Mouse (Mus musculus) embryonic facial prominence, embryonic 14.5 days (tissue): ENCODE measurements at regions not wholly inside any gene's neighbourhood (a gene's known extent, or its start where the extent isn't known, plus 50 kb on each side); places are given as distances from the start of the nearest gene placed in this dataset.

ENCODE experiments used
- ATAC-seq: fragments of 200-750 bp; cut with Nextera tagmentation; 2 replicates; pipeline ENCODE4 v1.8.0; 2017; ENCODE audit warnings: low read depth, moderate number of reproducible peaks, moderate TSS enrichment
- DNase-seq: peaks from one replicate; pipeline ENCODE4 v3.0.0-alpha.2; 2015; ENCODE audit warnings: low spot score
- H3K27ac ChIP-seq: fragments of 300-500 bp; sonication (generic); replicated peaks from 2 replicates; pipeline ENCODE4 v1.5.1; 2014; ENCODE audit warnings: low read depth, mild to moderate bottlenecking, low read length, moderate library complexity
- H3K27me3 ChIP-seq: fragments of 300-500 bp; sonication (generic); replicated peaks from 2 replicates; pipeline ENCODE4 v1.6.1; 2014; ENCODE audit warnings: low read length; ENCODE audit not compliant: control insufficient read depth, insufficient read depth
- H3K36me3 ChIP-seq: fragments of 300-500 bp; sonication (generic); 2 replicates; pipeline ENCODE4 v1.6.1; 2014; ENCODE audit warnings: low read length, mixed read lengths; ENCODE audit not compliant: control insufficient read depth, insufficient read depth
- H3K4me1 ChIP-seq: fragments of 300-500 bp; sonication (generic); 2 replicates; pipeline ENCODE4 v1.6.1; 2014; ENCODE audit warnings: antibody characterized with exemption, low read length; ENCODE audit not compliant: control insufficient read depth, insufficient read depth
- H3K4me2 ChIP-seq: fragments of 300-500 bp; sonication (generic); 2 replicates; pipeline ENCODE4 v1.6.1; 2014; ENCODE audit warnings: low read depth, mild to moderate bottlenecking, low read length, moderate library complexity, mixed read lengths
- H3K4me3 ChIP-seq: fragments of 300-500 bp; sonication (generic); 2 replicates; pipeline ENCODE4 v1.5.1; 2014; ENCODE audit warnings: low read depth, mild to moderate bottlenecking, low read length
- H3K9ac ChIP-seq: fragments of 300-500 bp; sonication (generic); 2 replicates; pipeline ENCODE4 v1.6.1; 2014; ENCODE audit warnings: low read depth, mild to moderate bottlenecking, low read length, moderate library complexity, mixed read lengths
- H3K9me3 ChIP-seq: fragments of 300-500 bp; sonication (generic); 2 replicates; pipeline ENCODE4 v1.6.1; 2016; ENCODE audit warnings: low read length; ENCODE audit not compliant: control insufficient read depth
- WGBS: fragments of 180-500 bp; shearing (Covaris S2); extraction: QIAGEN DNeasy Blood & Tissue Kit; methylation state at CpG from one replicate; pipeline ENCODE4 v1.1.7; 2014; 5-methylcytosine and 5-hydroxymethylcytosine counted together

DNA sequence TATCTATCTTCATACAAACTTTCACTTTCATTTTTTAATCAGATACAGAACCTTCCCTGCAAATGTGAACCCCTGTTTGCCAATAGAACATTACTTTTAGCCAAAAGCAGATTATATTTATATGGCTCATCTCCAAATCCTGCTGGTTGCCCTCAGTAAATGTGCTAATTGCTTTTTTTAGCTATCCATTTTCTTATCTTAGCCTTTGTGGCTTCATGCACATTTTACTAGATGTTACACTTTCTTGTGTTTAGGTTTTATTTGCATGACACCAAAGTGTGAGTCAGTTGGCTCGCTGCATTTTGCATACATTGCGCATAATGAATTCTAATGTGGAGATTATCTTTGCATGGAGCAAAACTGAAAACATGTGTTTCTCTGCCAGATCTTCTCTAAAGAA is 211.3 kb upstream of the Ube2e3 start:
- H3K27ac ChIP-seq, result no peak overlapping the region; the same call in 1 of the 2 replicates
- no peak overlapping the region for H3K4me3 ChIP-seq
- ATAC-seq (no peak), DNase-seq (peak; percentile 79)
- no peak overlapping the region for H3K9ac ChIP-seq
- H3K27me3 ChIP-seq, result no peaks in the 10 kb centered on the region
- 53% methylated on average over 2 of the region's 2 CpGs for WGBS
- H3K4me1 ChIP-seq, result peaks cover 5% of the 10 kb centered on the region; the same call in 1 of the 2 replicates
- no peaks in the 10 kb centered on the region for H3K36me3 ChIP-seq
- H3K4me2 ChIP-seq, result 0 out of 2 replicates have a peak overlapping the region, but pooled peaks have one; percentile 12
- H3K9me3 ChIP-seq, result no peaks in the 10 kb centered on the region

DNA sequence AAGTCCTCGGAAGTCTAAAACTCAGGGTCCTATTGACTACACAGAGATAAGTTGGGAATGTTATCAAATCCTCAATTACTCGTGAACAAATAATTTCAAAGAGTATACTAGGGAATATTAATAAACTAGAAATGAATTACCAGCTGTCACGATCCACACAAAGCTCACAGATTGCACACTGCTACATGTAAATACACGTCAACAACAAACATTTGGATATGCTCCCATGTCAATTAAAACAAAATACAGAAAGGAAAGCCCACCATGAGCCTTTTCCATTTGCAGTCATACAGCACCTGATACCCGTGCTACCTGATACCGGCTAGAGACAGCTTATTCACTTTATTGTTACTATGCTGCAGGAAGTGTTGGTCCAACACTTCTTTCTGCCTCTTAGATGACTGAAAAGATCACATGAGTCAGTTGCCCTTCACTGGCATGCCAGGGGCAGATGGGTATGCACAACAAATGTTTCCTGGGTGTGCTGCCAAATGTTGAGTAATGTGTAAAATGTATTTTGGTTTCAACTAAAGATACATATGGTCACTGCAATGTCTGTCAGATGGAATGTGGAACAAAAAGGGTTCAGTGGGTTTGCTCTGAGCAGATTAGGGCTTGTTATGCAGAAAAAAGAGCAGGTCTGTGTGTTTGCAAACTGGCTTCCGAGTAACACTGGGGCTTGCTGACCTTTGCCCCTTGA is 212.6 kb upstream of the Ube2e3 start:
- 0 out of 2 replicates have a peak, but pooled peaks have one; percentile 37 for ATAC-seq
- Histone ChIP-seq H3K4me3 (no peak overlapping the region), H3K4me1 (peaks cover 5% of the 10 kb centered on the region; the same call in 1 of the 2 replicates), H3K27ac (no peak overlapping the region; the same call in 1 of the 2 replicates), H3K4me2 (no peak overlapping the region), H3K9ac (no peak overlapping the region), H3K9me3 (no peaks in the 10 kb centered on the region), H3K27me3 (no peaks in the 10 kb centered on the region), H3K36me3 (no peaks in the 10 kb centered on the region)
- 66% methylated on average over 7 of the region's 7 CpGs for WGBS
- peak; percentile 59 for DNase-seq

DNA sequence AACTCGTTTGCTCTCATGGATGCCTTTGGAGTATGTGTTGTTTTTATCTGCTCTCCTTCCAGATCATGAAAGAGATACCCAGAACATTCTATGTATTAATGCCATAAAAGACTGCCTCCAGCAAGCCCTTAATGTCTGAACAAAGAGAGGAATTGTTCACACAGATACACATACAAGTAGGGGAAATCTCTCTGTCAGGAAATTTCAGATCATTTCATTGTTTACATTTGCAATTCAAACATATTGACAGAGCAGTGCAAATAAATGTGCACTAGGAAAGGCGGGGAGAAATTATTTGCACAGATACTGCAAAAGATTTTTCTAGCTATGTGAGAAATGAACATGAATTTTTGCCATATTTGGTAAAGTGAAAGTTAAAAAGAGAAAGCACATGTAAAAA is 216.4 kb upstream of the Ube2e3 start:
- no peak overlapping the region for H3K9ac ChIP-seq
- no peak overlapping the region for H3K27ac ChIP-seq
- 39% methylated on average over 2 of the region's 2 CpGs for WGBS
- H3K4me2 ChIP-seq, result no peak overlapping the region
- no peak overlapping the region for H3K4me3 ChIP-seq
- H3K4me1 ChIP-seq, result peaks cover 5% of the 10 kb centered on the region; the same call in 1 of the 2 replicates
- no peaks in the 10 kb centered on the region for H3K36me3 ChIP-seq
- ATAC-seq, result no peak
- DNase-seq, result no peak
- H3K9me3 ChIP-seq, result no peaks in the 10 kb centered on the region
- H3K27me3 ChIP-seq, result no peaks in the 10 kb centered on the region

- no peak overlapping the region for H3K27ac ChIP-seq
- H3K4me3 ChIP-seq, result no peak overlapping the region
- no peaks in the 10 kb centered on the region for H3K4me1 ChIP-seq
- H3K27me3 ChIP-seq, result no peaks in the 10 kb centered on the region
- ATAC-seq, result no peak
- no peaks in the 10 kb centered on the region for H3K9me3 ChIP-seq
- 81% methylated on average over 6 of the region's 6 CpGs for WGBS
- H3K9ac ChIP-seq, result no peak overlapping the region
- DNase-seq, result no peak
- H3K4me2 ChIP-seq, result no peak overlapping the region
- no peaks in the 10 kb centered on the region for H3K36me3 ChIP-seq
Observed at GRCm38 (mm10) chr2:78640361-78640760, 227.6 kb upstream of the Ube2e3 start.

DNA sequence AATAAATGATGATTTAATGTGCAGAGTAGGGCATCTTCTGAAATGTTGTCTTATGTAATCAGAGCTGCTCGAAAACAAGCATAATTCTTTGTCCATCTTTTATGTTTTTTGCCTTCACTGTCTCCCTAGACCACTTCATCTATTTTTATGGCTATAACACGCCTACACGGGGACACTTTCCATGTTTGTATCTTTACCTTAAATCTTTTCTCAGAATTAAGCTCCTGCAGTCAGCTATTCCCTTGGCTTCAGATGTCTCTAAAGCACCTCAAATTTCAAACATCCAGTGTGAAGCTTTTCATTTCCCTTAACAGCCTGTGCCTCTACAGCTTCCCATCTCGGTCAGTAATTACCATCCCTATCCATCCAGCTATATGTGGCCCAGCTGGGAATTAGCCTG is 242.7 kb upstream of the Ube2e3 start:
- H3K4me1 ChIP-seq, result no peaks in the 10 kb centered on the region
- H3K9me3 ChIP-seq, result no peaks in the 10 kb centered on the region
- DNase-seq, result no peak
- no peak overlapping the region for H3K4me3 ChIP-seq
- WGBS, result 78% methylated on average over 4 of the region's 4 CpGs
- H3K27me3 ChIP-seq, result no peaks in the 10 kb centered on the region
- H3K9ac ChIP-seq, result no peak overlapping the region
- H3K36me3 ChIP-seq, result no peaks in the 10 kb centered on the region
- H3K4me2 ChIP-seq, result no peak overlapping the region
- ATAC-seq, result no peak
- no peak overlapping the region for H3K27ac ChIP-seq

DNA sequence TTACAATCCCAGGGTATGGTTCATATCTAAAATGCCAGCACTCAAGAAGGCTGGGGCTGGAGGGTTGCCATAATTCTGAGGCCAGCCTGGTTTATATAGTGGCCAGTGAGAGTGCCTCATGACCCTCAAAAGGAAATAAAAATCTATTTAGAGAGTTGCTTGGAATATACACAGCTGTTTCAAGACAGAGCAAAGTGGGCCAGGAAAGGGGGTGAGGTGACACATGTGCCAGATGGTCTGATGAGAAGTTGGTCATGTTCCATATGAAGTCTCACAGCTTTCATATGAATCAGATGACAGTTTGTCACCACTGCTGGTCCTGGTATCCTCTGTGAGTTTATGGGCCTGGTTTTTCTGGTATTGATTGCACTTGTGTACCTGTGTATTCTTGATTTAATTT is 261.5 kb upstream of the Ube2e3 start:
- no peak; the same call in 1 of the 2 replicates for ATAC-seq
- DNase-seq, result no peak

GRCm38 (mm10) chr2:78600753-78601152 is 267.2 kb upstream of the Ube2e3 start:
- no peaks in the 10 kb centered on the region for H3K4me1 ChIP-seq
- 90% methylated on average over 2 of the region's 2 CpGs for WGBS
- H3K27me3 ChIP-seq, result no peaks in the 10 kb centered on the region
- DNase-seq (no peak), ATAC-seq (no peak)
- no peak overlapping the region for H3K4me2 ChIP-seq
- no peaks in the 10 kb centered on the region for H3K36me3 ChIP-seq
- H3K9me3 ChIP-seq, result no peaks in the 10 kb centered on the region
- H3K4me3 ChIP-seq, result no peak overlapping the region
- no peak overlapping the region for H3K27ac ChIP-seq
- H3K9ac ChIP-seq, result no peak overlapping the region

More for the DNA sequence above, 261.5 kb upstream of the Ube2e3 start:
- Histone ChIP-seq H3K27ac (no peak overlapping the region), H3K4me3 (no peak overlapping the region), H3K36me3 (no peaks in the 10 kb centered on the region), H3K4me2 (no peak overlapping the region), H3K9me3 (no peaks in the 10 kb centered on the region), H3K4me1 (no peaks in the 10 kb centered on the region), H3K9ac (no peak overlapping the region), H3K27me3 (no peaks in the 10 kb centered on the region)

GRCm38 (mm10) chr2:78598039-78598438 is 269.9 kb upstream of the Ube2e3 start:
- H3K9ac ChIP-seq, result no peak overlapping the region
- WGBS, result 85% methylated on average over 8 of the region's 8 CpGs
- ATAC-seq, result no peak
- no peak overlapping the region for H3K4me2 ChIP-seq
- no peak for DNase-seq
- no peaks in the 10 kb centered on the region for H3K4me1 ChIP-seq
- no peaks in the 10 kb centered on the region for H3K9me3 ChIP-seq
- H3K36me3 ChIP-seq, result no peaks in the 10 kb centered on the region
- no peak overlapping the region for H3K27ac ChIP-seq
- no peak overlapping the region for H3K4me3 ChIP-seq
- no peaks in the 10 kb centered on the region for H3K27me3 ChIP-seq

DNA sequence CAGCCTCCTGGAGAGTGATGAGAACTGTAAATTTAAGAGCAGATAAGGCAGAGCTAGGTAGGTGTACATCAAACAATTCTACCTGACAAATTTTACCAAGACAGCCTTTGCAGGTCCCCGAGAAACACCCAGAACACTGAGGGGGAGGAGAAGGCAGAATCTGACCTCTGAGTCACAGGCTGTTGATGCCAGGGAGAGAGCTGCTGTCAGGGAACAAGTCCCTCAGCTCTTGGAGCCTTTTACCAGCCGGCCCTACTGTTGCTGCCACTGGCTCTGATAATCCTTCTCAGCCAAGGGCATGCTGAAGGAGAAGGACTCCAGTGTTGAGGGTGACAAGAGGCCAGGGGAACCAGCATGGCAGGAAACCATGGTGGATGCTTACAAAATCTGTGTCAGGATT is 271.7 kb upstream of the Ube2e3 start:
- H3K27me3 ChIP-seq, result no peaks in the 10 kb centered on the region
- H3K36me3 ChIP-seq, result no peaks in the 10 kb centered on the region
- no peaks in the 10 kb centered on the region for H3K9me3 ChIP-seq
- DNase-seq, result no peak
- no peak overlapping the region for H3K4me2 ChIP-seq
- no peaks in the 10 kb centered on the region for H3K4me1 ChIP-seq
- H3K27ac ChIP-seq, result no peak overlapping the region
- H3K9ac ChIP-seq, result no peak overlapping the region
- 47% methylated on average over 2 of the region's 2 CpGs for WGBS
- ATAC-seq, result no peak
- H3K4me3 ChIP-seq, result no peak overlapping the region
